Mouse (Mus musculus) kidney, postnatal 25 days (tissue): ENCODE data around the gene Knop1.
A peak's percentile ranks its signal among the peaks of the same experiment; 100 is the strongest.

Experiments
- DNase-seq, 2 experiments: peaks; one replicate each; pipeline ENCODE4 v3.0.0; 2021; ENCODE audit warnings: mixed read lengths in 2 of 2

The Knop1 gene

DNA sequence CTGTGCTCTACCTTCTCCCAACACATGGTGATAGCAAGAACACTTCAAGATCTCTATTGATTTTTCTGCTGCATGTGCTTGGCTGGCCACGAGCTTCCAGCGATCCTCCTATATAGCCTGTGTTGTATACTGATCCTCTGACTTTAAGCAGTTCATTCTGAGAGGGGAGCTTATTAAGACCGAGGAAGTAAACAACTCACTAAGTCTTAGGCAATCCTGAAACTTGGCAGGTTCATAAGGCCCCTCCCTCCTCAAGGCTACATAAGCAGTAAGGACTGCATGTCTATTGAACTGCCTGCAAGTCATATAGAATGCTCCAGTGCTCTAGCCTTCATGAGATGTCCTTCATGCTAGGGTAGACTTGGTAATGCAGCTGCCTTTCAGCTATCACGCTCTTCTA lies 9.7 kb downstream of the Knop1 start:
- DNase-seq: no peak

DNA sequence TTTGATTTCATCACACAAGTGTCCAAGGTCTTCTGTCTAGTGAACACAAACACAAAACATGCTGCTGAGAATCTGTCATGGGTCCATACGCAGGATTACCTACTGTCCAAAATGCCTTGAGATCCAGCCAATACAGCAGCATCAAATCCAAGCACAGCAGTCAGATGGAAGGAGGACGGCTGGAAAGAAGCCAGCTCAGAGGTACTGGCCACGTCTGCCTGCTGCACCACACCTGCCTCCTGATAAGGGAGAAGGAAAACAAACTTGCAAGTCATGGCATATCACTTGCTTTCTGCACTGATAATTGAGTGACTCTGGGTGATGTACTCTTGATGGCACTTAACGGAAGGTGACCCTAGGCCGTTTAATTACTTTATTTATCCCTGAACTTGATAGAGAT lies 10.9 kb downstream of the Knop1 start:
- DNase-seq: no peak

DNA sequence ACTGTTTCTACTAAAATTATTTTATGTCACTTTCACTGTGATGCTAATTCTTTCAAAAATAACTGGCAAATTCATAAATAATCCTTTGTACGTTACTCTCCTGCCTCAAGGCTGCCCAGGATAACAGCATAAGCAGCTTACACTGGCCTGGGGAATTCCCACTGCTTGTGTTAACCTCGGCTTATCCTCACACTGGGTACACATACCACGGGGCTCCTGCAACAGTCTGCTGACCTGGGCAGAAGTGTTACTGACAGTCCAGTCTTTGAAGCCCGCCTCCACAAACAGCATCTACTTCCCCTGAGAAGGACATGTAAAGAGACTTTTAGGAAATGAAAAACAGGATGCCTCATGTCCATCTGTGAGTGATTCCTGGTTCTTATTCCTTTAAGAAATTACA lies 13.1 kb downstream of the Knop1 start:
- DNase-seq: no peak

DNA sequence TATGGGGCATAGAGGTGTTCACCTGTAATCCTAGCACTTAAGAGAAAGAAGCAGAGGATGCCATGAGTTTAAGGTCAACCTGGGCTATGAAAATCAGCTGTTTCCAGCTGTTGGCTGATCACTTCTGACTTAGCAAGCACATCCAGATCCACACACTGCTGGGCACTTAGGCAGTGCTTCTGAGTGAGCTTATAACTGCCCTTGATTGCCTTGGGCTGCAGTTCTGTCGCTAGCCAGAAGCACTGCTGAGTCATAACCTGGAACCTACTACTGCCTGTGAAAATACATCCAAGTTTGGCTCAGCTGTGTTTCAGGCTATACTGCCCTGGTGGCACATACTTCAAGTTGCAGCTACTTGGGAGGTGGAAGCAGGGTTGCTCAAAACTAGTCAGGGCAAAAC lies 14.3 kb downstream of the Knop1 start:
- no peak for DNase-seq

DNA sequence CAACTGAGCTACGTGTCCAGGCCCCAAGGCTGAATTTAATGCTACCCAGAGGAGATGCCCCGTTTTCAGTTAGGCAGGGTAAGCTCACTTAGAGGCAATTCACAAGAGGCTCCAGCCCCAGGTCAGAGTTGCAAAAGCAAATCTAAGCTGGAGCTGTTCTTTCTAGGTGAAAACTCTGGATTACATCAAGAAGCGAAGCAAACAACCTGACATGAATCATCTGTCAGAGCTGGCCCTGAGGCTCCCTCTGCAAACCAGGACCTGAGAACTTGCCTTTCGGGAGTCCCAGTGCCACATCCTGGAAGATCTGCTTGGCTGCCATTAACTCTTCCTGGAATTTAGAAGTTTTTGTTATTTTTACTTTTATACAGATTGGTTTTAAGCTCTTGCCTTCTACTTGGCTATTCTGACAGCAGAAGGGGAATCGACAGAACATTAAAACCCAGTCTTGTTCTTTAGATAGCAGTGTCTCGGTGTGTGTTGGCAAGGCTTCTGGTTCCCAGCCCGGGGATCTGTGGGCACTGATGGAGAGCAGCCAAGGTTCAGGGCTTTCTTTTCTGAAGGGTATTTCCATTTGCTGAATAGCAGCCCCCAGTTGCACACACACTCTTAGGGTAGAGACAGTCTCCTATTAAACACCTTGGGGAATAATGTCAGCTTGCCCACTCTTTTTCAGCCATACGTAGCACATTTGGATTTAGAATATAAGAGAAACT lies 14.9 kb downstream of the Knop1 start:
- no peak for DNase-seq

DNA sequence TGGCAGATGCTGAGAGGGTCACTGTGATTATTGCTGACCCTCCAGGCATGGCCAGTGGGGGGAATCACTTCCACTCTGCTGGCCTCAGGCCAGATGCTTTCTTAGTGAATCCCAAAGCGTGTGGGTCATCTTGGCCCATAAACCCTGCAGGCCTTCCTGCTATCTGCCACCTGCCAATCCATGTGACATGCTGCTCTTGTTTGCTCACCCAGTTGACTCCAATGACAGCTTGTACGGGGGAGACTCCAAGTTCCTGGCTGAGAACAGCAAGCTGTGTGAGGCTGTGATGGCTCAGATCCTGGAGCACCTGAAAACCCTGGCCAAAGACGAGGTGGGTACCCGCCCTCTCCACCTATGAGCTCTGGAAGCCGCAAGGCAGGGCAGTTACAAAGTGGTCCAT lies 18.2 kb downstream of the Knop1 start:
- DNase-seq: no peak

DNA sequence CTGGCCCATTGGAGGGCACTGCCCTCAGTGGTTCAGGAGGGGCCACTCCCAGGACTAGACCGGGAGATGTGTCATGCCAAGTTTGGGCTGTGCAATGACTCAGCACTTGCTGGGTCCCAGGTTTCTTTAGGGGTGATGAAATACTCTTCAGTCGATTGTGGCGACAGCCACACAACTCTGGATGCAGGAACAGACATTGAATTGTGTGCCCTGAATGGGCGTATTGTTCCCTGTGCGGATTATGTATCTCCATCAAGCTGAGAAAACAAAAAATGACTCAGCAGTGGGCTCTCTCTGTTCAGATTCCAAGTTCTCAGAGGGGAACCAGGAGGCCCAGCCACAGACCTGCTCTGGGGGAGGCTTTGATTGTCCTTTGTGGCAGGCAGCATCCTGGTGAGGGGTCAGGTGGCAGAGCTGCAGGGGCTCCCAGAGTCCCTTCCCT lies 28.1 kb downstream of the Knop1 start:
- DNase-seq: no peak

DNA sequence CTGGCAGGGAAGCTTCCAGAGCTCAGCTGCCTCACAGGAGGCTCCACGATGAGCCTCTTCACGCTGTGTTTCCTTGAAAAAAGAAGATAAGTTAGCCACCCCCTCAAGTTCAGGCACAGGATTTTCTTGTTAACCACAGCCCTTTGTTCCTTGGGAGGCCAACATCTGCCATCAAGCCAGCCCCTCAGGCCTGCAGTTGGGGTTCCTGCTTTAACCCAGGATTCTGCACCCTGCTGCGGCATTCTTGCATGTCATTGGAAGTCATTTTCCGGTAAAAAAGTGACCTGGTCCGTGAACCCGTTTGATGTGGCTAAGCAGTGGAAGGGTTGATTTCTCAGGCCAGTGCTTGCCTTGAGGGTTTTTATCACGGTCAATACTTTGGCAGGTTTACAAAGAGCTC lies 31.6 kb downstream of the Knop1 start:
- DNase-seq: no peak

DNA sequence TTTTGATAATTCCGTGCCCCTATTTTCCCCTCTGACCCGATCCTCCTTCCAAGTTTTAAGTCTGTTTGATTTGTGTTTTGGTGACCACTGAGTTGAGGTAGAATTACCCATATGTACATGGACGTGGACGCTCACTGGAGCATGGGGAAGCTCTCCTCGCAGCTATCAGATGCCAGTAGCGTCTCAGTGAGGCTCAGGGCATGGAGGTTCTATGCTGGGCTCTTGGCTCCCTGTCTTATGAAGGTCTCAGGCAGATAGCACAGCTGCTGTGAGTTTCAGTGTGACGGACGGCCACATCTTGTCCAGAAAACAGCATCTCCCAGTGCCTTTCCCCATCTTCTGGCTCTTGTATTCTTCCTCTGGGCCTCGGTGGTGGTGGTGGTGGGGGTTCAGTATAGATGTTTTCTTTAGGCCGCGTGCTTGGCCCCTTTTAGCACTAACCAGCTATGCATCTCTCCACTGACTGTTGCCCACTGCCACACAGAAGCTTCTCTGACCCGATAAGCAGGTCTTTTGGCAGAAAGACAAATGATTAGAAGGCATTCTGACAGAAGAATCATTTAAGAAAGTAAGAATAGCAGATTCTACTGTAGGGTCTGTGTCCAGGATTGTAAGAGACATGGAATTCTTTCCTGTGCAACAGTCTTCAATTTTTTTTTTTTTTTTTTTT lies 34.0 kb downstream of the Knop1 start:
- DNase-seq: no peak

DNA sequence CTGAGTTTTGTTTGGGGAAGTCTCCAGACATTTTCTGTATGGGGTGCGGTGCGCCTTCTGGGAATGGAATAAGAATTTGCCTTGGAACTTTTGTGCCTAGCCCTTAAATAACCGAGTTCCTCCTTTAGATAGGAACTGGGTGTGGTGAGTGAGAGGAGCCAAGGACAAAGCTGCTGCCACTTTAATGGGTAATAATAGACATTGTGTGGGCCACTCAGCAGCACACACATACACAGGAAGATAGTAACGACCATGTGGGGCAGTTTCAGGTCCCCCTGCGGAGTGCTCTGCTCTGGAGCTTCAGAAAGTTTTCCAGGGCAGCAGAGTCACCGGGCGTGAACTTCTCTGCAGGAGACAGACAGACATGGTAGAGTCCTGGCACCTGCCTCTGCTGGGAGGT lies 34.7 kb downstream of the Knop1 start:
- DNase-seq: peak in 1 of 2 experiments; percentile 48

DNA sequence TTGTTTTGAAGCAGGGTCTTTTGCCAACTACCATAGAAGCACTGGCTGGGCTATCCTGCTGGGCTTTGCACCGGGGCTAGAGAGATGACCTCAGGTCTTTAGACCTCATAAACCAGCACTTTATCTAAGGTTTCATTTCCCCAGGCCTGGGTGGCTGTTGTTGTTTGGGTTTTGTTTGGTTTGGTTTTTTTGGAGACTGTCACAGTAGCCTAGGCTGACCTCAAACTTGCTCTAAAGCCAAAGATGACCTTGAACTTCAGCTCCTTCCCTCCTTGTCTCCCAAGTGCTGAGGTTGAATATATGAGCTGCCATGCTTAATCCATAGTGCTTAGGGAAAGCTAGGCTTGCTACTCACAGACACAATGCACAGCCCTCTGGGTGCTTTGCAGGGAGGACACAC lies 36.4 kb downstream of the Knop1 start:
- no peak for DNase-seq

DNA sequence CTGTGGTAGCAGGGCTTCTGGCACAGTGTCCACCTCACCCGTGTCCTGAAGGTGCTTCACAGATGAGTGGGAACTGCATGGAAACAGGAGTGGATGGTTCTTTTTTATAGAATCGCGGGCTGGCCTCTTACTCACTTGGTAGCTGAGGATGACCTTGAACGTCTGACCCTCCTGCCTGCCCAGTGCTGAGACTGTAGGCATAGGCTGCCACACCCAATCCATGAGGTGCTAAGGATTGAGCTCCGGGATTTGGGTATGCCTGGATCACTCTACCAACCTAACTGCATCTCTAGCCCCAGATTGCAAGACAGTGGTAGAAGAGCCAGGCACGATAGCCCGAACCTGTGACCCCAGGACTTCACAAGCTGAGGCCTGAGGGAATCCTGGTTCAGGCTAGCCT lies 38.3 kb downstream of the Knop1 start:
- DNase-seq: no peak

DNA sequence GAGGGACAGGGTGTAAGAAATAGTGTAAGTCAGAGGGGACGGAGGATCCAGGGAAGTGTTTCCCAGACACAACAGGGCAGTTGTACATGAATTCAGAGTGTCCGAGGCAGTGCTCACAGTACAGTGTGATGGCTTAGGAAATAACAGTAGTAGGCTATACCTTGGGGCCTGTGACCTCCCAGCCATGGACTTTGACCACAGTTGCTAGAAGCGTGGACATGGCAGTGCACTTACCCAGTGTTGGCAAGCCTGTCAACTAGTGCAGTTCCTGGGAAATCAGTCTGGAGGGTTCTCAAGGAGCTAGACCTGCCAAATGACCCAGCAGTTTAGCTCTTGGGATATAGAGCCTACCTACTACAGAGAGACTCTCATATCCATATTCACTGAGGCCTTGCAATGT lies 39.8 kb downstream of the Knop1 start:
- DNase-seq: peak; percentile 29 to 61

DNA sequence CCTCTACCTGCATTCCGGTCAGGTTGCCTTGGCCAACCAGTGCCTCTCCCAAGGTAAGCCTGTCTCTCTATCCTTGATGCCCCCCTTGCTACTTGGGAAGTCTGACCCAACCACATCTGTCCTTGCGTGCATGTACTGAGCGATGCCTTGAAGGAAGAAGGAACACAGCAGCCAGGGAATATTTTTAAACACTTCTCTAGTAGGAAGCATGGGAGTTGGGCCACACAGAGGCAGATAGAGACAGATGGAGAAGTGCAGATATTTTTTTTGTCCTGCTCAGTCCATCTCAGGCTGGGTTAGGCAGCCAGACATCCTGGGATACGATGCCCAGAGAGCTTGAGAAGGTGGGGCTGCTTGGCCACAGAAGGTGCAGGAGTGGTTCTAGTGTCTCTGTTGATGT lies 42.5 kb downstream of the Knop1 start:
- no peak for DNase-seq

DNA sequence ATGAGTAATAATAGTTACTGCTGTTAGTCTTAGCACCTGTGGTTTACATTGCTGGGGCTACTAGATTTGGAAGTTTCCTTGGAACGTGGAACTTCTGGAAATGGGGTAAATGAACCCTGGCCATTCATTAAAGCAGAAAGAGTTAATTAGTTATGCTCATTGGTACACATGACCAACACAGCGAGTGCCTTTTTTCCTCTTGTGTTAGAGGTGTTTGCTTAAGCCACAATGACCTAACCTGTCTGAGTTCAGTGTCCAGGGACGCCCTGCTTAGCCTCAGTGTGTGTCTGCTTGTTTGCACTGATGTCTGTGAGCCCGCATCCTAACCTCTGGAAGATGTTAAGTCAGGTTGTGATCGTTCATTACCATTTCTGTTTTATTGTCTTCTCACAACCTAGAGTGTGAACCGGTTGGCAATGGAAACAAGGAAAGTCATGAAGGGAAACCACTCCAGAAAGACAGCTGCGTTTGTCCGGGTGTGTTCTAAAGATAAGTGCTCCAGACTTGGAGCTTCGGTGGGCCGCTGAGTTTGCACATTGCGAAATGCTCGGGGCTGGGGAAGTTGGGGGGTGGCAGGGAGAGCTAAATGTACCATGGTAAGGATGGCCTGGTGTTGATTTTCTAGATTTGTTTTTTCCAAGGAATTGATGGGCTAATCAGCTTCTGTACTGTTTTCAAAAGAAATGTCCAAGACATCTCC lies 44.5 kb downstream of the Knop1 start:
- DNase-seq: no peak

DNA sequence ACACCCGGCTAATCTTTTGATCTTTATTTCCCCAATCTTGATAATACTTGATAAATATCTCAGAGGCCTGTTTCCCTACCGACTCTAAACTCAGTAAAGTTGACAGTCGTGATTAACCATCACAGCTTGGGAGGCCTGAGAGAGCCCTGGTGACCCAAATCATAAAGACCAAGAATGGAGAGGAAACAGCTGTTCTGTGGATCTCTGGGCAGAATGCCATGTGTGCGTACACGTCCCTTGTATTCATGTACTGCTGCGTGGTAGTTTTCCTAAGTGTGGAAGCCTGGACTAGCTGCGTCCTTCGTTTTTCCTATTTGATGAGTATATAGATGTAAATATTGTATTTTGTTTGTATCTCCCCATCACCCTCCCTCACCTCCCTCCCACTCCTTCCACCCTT lies 48.2 kb downstream of the Knop1 start:
- peak; percentile 63 to 64 for DNase-seq

DNA sequence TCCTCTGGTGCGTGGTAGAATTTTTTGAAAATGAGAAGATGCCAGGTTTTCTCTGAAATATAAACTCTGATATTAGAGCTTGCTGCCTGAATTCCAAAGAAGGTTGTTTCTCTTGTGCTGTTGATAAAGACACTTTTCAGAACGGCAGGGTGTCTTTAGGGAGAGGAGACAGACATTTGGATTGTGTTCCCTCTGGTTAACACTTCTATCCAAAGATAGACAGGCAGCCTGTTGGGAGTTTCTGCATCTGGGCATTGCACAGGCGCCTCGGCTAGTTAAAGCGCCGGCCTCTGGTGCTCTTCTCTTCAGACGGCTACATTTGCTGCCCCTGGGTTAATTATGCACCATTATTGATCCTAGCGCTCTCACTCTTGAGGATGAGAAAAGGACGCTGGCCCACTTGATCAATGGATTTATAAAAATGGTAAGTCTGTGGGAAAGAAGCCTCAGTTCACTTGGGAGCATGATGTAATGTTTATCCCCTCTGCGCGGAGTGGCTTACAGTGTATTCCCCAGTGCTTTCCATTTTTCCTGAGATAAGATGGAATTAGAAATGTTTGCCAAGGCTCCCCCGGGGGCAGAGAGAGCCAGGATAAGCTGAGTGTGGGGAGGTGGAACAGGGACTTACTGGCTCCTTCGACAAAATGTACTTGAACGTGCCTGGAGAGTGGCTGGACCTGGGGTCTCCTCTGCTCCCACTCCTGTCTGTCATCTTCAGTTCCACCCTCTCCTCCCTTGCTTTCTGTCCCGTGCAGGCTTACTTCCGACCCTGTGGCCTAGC lies 49.2 kb downstream of the Knop1 start:
- DNase-seq: no peak

DNA sequence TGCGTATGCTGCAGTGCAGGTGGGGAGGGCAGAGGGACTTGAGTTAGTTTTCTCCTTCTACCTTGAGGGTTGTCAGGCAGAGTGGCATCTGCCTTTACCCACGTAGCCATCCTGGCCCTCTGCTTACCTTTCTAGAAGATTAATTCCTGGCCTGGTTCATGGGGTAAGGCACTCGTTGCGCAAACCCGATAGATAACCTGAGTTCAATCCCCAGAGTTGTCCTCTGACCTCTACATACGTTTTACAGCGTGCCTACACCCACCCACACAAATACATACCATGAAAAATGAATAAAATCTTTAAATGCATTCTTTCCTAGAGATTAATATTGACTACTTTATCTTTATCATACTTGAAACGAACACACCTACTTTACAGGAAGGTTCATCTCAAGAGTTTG lies 52.6 kb downstream of the Knop1 start:
- no peak for DNase-seq

DNA sequence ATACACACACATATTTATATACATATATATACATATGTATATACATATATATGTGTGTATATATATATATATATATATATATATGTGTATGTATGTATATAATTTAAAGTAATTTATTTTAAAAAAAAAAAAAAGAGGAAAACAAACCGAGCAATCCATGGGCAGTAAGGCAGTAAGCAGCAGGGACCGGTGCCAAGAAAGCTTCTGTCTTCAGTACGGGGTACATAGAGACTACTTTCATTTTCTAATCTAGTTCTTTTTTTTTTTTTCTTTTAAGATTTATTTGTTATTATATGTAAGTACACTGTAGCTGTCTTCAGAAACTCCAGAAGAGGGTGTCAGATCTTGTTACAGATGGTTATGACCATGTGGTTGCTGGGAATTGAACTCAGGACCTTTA lies 54.3 kb downstream of the Knop1 start:
- peak; percentile 55 to 63 for DNase-seq

DNA sequence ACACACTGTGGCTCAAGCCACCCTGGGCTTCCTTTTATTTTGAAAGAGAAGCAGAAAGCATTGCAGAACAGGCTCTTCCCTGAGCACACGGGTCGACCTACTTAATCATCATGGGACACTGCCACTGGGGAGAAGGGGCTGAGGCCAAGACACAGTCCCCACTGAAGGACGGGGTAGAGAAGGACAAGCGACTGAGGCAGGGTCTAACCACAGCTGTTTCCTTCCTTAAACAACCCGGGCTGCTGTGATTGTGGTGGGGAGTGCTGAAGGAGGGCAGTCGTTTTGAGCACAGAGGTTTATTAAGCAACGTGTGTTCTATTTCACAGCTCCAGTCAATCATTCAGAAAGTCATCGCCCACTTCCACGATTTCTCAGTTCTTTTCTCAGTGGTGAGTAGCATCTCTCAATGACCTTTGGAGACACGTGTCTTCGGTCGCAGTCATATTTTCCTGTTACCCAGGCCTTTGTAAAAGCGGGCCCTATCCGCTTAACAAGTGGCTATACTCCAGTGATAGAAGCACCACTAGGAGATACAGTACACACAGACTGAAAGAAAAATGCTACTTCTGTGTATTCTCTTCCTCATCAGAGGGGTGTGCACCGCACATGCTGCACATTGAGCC lies 55.8 kb downstream of the Knop1 start:
- no peak for DNase-seq

DNA sequence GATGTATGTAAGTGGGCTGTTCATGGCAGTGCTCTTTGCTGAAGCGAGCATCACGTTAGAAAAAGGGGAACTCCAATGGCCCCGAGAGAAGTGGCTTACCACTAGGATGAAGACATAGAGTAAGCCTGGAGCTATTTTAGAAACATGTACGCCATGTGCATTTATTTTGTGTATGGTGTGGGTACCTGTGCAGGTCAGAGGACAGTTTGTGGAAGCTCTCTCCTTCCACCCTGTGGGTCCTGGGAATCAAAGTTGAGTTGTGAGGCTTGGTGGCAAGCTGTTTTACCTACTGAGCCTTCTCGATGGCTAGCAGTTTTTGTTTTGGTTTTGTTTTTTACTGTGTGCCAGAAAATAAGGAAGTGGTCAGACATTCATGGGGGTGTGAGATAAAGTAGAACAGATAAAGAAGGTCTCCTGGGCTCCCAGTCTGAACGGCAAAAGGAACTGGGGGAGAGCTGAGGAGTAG lies 57.9 kb downstream of the Knop1 start:
- DNase-seq: no peak

DNA sequence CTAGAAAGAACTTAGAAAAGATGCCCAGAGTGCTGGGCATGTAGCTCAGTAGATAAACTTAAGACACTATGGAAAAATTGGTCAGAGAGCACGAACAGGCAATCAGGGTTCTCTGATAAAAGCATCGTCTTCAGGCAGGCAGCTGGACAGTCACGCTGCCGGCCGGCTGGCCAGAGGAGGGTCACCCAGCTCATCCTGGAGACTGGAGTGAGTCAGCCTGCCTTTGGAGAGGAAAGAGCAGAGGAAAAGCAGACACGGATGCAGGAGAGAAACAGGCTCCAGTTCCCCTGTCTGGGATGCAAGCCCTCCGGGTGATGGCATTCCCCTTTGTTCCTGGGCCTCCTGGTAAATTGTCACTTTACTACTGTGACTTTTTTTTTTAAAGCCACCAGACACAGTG lies 58.5 kb downstream of the Knop1 start:
- no peak for DNase-seq

DNA sequence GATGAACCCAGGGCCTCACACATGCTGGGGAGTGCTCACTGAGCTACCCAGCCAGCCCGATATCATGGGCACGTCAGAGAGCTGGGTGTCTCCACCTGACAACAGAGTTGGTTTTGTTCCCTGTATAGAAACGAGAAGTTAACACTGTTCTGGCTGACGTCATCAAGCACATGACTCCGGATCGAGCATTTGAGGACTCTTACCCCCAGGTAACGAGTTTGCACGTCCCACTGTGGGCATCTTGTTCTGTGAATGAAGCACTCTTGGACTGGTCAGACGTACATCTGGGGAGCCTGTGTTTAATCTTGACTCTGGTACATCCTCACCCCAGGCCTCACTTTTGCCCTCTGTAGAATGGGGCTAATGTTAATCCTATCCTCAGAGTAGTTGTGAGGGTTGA lies 59.2 kb downstream of the Knop1 start:
- no peak for DNase-seq
